Mouse (Mus musculus) ovary, postnatal 10 days (tissue): ENCODE data around the gene AK157302.
A peak's percentile ranks its signal among the peaks of the same experiment; 100 is the strongest.
"Not testable (repeated sequence)": the region's sequence is repeated elsewhere in the genome, so short reads cannot be mapped to it uniquely, and the experiment has no call there.

Experiments used
- DNase-seq: peaks from one replicate; pipeline ENCODE4 v3.0.0; 2022; ENCODE audit warnings: low spot score

The AK157302 gene

DNA sequence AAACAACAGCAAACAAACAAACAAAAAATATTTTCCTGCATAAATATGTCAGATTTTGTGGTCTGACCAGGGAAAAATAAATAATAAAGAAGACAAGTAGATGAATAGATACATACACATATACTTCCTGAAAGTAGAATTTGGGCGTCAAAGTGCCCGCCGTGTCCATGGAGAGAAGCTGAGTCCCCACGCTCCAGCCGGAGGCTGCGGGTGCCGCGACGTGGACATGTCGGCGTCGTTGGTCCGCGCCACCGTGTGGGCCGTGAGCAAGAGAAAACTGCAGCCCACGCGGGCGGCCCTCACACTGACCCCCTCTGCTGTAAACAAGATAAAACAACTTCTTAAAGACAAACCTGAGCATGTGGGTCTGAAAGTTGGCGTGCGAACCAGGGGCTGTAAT is at the start of gene AK157302:
Gene AK157302 (plus strand): TSS at position 144 of the 400 bp plus-strand sequence.
- DNase-seq, result no peak

GRCm38 (mm10) chr13:21446796-21447195 is 48.2 kb upstream of the AK157302 start:
- DNase-seq, result no peak

DNA sequence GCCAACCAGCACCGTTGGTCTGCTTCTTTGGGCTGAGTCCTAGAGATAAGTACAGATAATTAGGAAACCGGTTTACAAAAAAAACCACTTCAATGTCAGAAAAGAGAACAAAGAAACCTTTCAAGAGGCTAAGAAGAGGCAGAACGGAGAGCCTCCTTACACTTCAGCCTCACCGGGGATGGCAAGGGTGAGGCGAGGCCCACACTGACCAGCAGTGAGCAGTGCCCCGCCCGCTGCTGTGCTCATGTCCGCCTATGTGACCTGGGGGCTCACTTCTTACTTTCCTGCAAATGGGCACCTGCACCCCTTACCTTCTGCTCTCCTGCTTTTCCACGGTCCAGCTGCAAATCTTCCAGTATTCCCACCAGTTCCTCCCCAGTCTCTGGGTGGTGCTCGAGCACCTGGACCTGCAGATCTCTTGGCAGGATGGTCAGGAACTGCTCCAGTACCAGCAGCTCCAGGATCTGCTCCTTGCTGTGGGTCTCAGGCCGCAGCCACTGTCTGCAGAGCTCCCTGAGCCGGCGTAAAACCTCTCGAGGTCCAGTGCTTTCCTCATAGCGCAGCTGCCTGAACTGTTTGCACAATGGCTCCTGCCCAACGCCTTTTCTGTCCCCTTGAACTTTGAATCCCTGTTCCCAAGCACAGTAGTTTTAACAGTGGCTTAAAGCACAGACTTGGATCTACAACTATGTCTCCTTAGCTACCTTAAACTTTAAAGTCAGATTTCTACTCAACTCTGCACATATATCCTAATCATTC is 47.0 kb upstream of the AK157302 start:
- DNase-seq, result no peak

DNA sequence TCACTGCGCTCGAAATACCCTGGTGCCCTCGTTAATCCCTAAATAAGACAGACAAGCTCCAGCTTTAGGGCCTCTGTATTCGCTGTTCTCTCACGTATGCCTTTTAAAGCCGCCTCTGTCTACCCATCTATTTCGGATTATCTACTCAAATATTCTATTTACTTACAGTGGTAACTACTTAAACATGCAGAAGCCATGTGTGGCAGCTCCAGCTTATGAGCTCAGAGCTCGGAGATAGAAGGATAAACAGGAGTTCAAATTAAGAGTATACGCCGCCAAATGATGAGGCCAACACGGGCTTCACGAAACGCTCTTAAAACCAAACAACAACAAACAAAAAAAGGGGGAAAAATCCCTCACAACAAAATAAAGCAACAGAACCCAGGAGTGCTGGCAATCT is 42.0 kb upstream of the AK157302 start:
- DNase-seq, result no peak

- DNase-seq, result peak; percentile 69
These were observed 41.6 kb upstream of the AK157302 start, which contains the start of gene Zscan26 for GRCm38 (mm10) chr13:21453449-21453848. TSS of gene Zscan26 (minus strand) at chr13:21453730.

DNA sequence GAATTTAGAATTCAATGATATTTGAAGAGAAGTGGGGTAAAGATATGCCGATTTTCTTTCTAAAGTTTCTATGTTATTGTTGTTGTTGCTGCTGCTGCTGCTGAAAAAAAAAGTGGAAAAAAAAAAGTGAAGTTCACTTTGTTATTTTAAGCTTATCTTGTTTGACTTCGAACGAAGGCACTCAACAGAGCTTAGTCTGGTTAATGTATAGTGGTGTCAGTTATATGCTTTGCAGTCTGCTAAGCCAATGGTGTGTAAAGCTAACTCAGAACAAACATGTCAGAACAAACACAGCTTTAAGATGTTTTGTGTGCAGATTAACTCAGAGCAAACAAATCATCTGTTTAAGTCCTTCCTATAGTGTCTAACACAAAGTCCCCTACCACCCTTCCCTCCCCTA is 40.9 kb upstream of the AK157302 start:
- no peak for DNase-seq

GRCm38 (mm10) chr13:21456347-21456746 is 38.7 kb upstream of the AK157302 start:
- DNase-seq, result no peak

DNA sequence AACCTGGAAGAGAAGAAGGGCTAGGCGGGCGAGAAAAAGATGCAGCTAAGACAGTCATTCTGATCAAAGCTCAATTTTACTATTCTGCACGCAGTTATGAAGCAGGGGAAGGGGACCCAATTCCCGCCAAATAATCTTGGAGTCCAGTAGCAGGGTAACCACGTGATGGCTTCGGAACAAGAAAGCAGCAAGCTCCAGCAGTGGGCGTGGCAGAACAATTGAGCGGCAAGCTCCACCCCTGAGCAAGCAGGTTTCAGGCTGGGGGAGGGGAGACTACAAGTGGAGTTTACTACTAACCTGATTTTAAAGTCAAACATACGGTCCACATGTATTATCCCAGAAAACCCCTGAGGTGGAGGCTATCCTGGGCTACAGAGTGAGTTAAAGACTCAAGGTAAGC is 32.5 kb upstream of the AK157302 start:
- not testable (repeated sequence) for DNase-seq

GRCm38 (mm10) chr13:21467336-21467735 is 27.7 kb upstream of the AK157302 start:
- DNase-seq, result no peak

DNA sequence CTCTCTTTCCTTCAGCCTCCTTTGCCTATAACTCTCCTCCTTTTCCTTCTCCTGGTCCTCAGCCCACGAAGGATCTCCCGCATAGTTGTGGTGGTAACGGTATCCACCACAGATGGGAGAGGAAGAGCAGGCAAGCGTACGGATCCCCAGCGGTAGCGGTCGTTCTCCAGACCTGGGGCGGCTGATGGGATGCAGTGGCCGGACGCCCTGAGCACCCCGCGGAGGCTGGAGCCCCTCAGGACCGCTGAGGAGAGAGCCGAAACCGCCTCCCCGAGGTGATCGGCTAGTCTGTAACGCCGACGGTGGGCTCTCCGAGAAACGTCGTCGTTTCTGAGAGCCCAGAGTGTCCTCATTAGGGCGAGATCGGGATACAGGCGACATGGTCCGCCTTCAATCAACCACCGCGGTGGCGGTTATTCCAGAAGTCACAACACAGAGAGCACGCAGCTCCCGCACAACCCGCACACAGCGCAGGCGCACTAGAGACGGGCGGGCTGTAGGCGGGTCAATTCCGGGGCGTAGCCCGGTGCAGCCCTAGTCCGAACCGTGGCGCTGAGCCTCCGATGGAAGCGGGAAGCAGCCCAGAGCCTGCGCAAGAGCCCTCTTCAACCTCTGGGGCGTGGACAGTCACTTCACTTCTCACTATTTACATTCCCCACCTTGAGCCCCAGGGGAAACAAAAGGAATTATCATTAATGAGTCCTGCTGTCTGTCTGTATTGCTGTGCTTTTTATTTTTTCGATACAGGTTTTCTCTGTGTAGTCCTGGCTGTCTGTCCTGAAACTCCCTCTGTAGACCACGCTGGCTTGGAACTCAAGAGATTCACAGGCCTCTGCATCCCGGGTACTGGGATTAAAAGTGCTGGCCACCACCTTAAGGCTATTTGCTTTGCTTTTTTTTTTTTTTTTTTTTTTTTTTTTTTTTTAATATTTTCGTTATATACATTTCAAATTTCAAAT is 26.7 kb upstream of the AK157302 start, which contains the start of gene Nkapl:
Gene Nkapl (minus strand): TSS at position 449 of the 959 bp plus-strand sequence.
- peak; percentile 63 for DNase-seq

- no peak for DNase-seq
These were observed 25.9 kb upstream of the AK157302 start for GRCm38 (mm10) chr13:21469097-21469496.

GRCm38 (mm10) chr13:21472427-21472826 is 22.6 kb upstream of the AK157302 start:
- DNase-seq, result no peak

GRCm38 (mm10) chr13:21478759-21479670 is 16.0 kb upstream of the AK157302 start, which contains the start of the genes Zkscan4 and Gm10065:
TSS of gene Zkscan4 (plus strand) at chr13:21478907.
TSS of gene Gm10065 (minus strand) at chr13:21479441.
- DNase-seq, result peak; percentile 45

- DNase-seq, result no peak
These were observed 8.1 kb upstream of the AK157302 start for GRCm38 (mm10) chr13:21486881-21487280.

DNA sequence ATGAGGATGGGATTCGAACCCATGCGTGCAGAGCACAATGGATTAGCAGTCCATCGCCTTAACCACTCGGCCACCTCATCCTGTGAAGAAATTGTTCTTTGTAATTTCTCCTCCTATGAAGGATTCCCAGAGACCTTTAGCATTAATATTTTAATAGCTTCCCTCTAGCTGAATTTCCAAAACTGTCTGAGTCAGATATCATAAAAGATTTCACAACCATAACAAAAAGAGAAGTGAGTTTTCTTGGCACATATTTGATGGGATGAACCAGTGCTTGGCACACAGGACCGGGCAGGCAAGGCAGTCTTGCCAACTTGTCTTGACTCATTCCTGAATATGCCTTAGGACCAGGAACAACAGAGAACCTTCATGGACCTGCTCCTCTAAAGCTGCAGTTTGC is 2.2 kb upstream of the AK157302 start:
- DNase-seq, result no peak

DNA sequence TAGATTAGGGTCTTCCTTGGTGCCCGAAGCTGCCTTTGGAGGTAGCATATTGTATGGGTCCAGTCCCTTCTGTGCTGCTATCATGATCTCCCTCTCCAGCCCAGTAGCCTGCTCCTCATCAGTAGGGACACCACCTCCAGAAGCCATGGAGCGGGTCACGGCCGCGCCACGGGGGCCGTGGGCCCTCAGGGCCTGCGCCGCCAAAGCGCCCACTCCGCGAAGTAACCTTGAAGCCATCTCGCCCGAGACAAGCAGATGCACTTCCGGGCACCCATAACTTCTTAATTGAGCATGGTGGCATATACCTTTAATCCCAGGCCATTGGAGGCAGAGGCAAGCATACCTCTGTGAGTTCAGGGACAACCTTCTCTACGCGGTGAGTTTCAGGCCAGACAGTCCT is 6.2 kb downstream of the AK157302 start, which contains the start of gene Gm11273:
Gene Gm11273 (minus strand): TSS at position 237 of the 400 bp plus-strand sequence.
- DNase-seq, result not testable (repeated sequence)

GRCm38 (mm10) chr13:21502296-21502695 is 7.3 kb downstream of the AK157302 start:
- no peak for DNase-seq

GRCm38 (mm10) chr13:21506221-21506649 is 11.2 kb downstream of the AK157302 start:
- peak; percentile 68 for DNase-seq

- no peak for DNase-seq
These were observed 35.1 kb downstream of the AK157302 start for GRCm38 (mm10) chr13:21530136-21530535.

- peak; percentile 76 for DNase-seq
These were observed 35.8 kb downstream of the AK157302 start, which contains the start of gene Zkscan8 for GRCm38 (mm10) chr13:21530781-21531201. TSS of gene Zkscan8 (minus strand) at chr13:21531120.

DNA sequence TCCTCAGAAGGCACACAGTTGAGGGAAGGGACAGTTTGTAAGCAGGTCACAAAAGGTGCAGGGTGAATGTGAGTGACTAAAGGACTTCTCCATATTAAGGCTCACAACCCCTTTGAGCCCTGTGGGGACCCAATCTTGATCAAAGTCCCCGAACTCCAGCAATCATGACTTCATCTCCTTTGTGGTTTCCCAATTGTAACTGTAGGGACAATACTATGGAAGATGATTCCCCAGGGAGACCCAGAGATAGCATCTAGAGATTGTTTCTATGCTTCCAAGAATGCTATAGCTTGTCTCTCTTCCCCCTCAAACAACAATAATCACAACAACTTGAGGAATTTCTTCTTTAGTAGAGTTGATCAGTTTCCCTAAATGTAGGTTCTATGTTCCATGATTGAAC is 47.7 kb downstream of the AK157302 start, which contains the start of gene Olfr1366:
Gene Olfr1366 (minus strand): TSS at position 101 of the 400 bp plus-strand sequence.
- no peak for DNase-seq
